Mouse (Mus musculus) G1E (cell line): ENCODE data around the gene Prox1. TPM values are rescaled to one million over a fixed set of nuclear protein-coding genes. Genes with fewer than 3 reads are reported as not detected.

Experiments
- ATAC-seq: 2 replicates; pipeline ENCODE4 v1.8.0; 2016; ENCODE audit warnings: mild to moderate bottlenecking; ENCODE audit not compliant: insufficient number of reproducible peaks, poor library complexity, low FRiP score, severe bottlenecking; ENCODE audit errors: extremely low read depth
- DNase-seq: peaks from one replicate; pipeline ENCODE4 v3.0.0; 2012; ENCODE audit warnings: low spot score
- H3K27me3 ChIP-seq: 2 replicates; pipeline ENCODE4 v1.6.1; 2012; ENCODE audit warnings: mild to moderate bottlenecking, low read length, inconsistent platforms; ENCODE audit not compliant: insufficient read depth
- H3K36me3 ChIP-seq: replicated peaks from 2 replicates; pipeline ENCODE3; 2012; ENCODE audit warnings: mild to moderate bottlenecking, inconsistent platforms
- H3K4me1 ChIP-seq: 2 replicates; pipeline ENCODE4 v1.6.1; 2012; ENCODE audit warnings: low read depth, low read length, inconsistent platforms, mixed read lengths; ENCODE audit not compliant: insufficient read depth
- H3K4me3 ChIP-seq: 2 replicates; pipeline ENCODE4 v1.5.1; 2012; ENCODE audit warnings: low read depth, mild to moderate bottlenecking, inconsistent platforms, low read length, moderate library complexity, mixed read lengths
- H3K9me3 ChIP-seq: replicated peaks from 2 replicates; pipeline ENCODE4 v1.6.1; 2012; ENCODE audit warnings: inconsistent platforms
- CTCF ChIP-seq: IDR thresholded peaks from 2 replicates; pipeline ENCODE4 v1.5.1; 2012; ENCODE audit warnings: low read depth, low read length, inconsistent platforms, mixed read lengths
- GATA1 ChIP-seq: IDR thresholded peaks from 2 replicates; pipeline ENCODE4 v1.6.1; 2012; ENCODE audit warnings: borderline replicate concordance, low read length, inconsistent platforms, mixed read lengths
- GATA2 ChIP-seq: IDR thresholded peaks from 2 replicates; pipeline ENCODE4 v1.6.1; 2012; ENCODE audit warnings: low read depth, low read length, inconsistent platforms, borderline replicate concordance
- POLR2AphosphoS5 ChIP-seq: IDR thresholded peaks from 2 replicates; pipeline ENCODE4 v1.6.1; 2012; ENCODE audit warnings: low read depth, low read length, inconsistent platforms; ENCODE audit not compliant: insufficient replicate concordance
- TAL1 ChIP-seq: conservative IDR thresholded peaks from 2 replicates; pipeline ENCODE4 v1.6.1; 2012; ENCODE audit warnings: low read depth, low read length, inconsistent platforms, mixed read lengths
- polyA plus RNA-seq: library from polyadenylated mRNA; stranded (reverse); fragments of >175 nt; gene quantifications from 2 replicates; pipeline ENCODE4 v1.2.3, GENCODE M21; 2012
- total RNA-seq, 2 experiments: library from RNA; stranded (forward) in 1 of 2; stranded (reverse) in 1 of 2; fragments of 200-1000 nt in 1 of 2; fragments of >200 nt in 1 of 2; fragmentation: Nextera tagmentation in 1 of 2; gene quantifications; 2 replicates each; pipeline ENCODE4 v1.2.3; 2014 to 2017

Gene Prox1
- total and polyA plus RNA-seq, 3 experiments: 0.05 TPM; not detected in 2

DNA sequence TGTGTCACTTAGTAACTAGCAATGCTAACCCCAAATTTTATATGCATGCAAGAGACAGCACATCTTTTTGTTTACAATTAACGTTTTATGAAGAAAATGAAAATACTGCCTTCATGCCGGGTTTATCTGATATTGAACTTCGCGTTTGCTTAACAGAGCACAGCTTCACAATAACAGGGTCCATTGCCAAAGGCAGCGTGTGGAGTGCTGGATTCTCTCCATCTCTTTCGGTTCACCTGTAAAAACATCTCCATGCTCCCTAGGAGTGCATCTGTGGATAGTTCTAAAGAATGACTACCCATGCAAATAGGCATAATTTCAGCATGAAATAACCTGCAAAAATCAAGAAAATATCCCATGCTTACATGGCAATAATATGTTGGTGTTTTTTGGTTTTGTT, 7.0 kb downstream of the Prox1 start:
- no peak overlapping the region for H3K4me3 ChIP-seq
- DNase-seq (no peak), ATAC-seq (no peak)
- no peaks in the 10 kb centered on the region for H3K36me3 ChIP-seq
- TF ChIP-seq CTCF: no peak
- TF ChIP-seq TAL1: no peak
- peaks cover 47% of the 10 kb centered on the region for H3K9me3 ChIP-seq
- no peaks in the 10 kb centered on the region for H3K27me3 ChIP-seq
- H3K4me1 ChIP-seq: no peaks in the 10 kb centered on the region

DNA sequence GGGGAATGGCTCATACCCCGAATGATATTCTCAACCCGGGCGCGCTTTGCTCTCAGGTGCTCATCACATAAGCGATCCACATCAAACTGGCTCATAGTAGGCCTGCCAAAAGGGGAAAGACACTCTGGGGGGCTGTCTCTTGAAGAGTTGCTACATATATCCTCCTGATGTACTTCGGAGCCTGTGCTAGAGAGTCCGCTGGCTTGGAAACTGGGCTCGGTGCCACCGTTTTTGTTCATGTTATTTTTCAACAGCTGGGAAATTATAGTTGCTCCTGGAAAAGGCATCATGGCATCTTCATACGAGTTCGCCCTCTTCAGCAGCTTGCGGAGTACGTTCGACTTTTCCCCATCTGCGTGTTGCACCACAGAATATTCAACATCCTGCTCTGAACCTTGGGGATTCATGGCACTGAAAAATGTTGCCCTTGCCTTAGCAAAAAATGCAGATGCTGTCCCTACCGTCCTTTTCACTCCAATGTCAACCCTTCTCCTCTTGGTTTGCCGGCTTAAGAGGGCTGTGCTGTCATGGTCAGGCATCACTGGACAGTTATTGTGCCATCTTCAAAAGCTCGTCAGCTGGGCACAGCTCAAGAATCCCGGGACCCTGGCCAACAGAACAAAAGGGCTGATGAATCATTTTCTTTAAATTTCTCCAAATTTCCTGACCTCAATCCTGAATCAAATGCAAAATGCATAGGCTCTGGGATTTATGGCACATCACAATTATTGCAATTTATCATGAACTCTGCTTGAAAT, 8.6 kb downstream of the Prox1 start:
- TF ChIP-seq TAL1 (no peak), GATA1 (no peak), GATA2 (no peak), CTCF (no peak), POLR2AphosphoS5 (no peak)
- DNase-seq (no peak), ATAC-seq (no peak)
- Histone ChIP-seq H3K9me3 (peaks cover 48% of the 10 kb centered on the region), H3K27me3 (no peaks in the 10 kb centered on the region), H3K4me3 (no peak overlapping the region), H3K4me1 (no peaks in the 10 kb centered on the region), H3K36me3 (no peaks in the 10 kb centered on the region)

DNA sequence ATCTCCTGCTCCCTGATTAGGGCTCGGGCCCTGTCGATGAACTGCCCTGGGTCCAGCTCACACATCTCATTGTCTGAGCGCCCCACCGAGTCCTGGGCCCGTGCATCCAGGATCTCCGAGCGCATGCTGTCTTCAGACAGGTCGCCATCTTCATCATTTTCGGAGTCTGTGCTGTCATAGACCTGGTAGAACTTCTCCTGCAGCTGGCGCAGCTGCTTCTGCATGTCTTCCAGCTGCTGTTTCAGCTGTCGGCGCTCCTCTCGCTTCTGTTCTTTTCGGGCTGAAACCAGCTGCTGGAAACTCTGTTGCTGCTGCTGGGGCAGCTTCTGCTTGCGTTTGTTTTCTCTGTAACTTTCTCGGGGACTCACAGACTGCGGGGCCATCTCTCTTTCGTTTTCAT, 9.2 kb downstream of the Prox1 start:
- no peak for TF ChIP-seq GATA1
- ATAC-seq: no peak
- DNase-seq: no peak
- Histone ChIP-seq H3K4me3 (no peak overlapping the region; the same call in 1 of the 2 replicates), H3K27me3 (no peaks in the 10 kb centered on the region), H3K4me1 (no peaks in the 10 kb centered on the region), H3K36me3 (no peaks in the 10 kb centered on the region), H3K9me3 (peaks cover 49% of the 10 kb centered on the region)

DNA sequence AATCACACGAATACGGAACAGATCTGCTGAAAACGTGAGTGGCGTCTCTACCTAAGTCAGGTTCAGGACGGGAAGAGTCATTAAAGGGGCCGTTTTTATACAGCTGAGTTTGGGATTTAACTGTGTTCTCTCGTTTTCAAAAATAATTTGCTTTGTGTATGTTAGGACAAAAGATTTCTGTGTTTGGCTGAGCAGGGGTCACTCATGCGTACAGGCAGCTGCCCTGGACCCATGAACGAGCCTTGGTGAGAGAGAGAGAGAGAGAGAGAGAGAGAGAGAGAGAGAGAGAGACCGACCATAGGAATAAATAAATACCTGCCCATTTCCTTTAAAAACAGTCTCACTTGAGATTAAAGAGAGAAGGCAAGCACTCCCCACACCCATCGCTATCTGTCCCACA, 11.1 kb downstream of the Prox1 start:
- ATAC-seq: no peak
- TF ChIP-seq GATA2 (no peak), POLR2AphosphoS5 (no peak), GATA1 (no peak), CTCF (no peak), TAL1 (no peak)
- Histone ChIP-seq H3K4me3 (no peak overlapping the region), H3K36me3 (no peaks in the 10 kb centered on the region), H3K9me3 (peaks cover 48% of the 10 kb centered on the region), H3K27me3 (no peaks in the 10 kb centered on the region), H3K4me1 (no peaks in the 10 kb centered on the region)
- DNase-seq: no peak

DNA sequence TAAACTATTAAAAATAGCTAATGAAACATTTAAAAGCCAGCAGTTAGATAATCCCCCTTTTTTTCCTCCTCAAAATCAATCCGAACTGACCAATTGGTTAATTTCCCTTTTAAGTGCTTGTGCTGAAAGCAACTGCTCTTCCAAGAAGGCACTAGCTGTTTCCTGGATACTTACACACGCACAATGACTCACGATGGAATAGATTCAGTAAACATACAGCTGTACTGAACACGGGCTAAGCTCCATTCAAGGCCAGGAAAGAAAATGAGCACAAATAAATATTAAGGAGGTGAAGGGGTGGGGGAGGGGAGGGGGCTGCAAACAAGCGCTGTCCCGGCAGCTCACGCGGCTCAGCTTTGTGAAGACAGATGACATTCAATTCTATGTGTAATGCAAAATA, 14.8 kb downstream of the Prox1 start:
- Histone ChIP-seq H3K4me3 (no peak overlapping the region), H3K9me3 (peaks cover 51% of the 10 kb centered on the region), H3K36me3 (no peaks in the 10 kb centered on the region), H3K4me1 (no peaks in the 10 kb centered on the region), H3K27me3 (no peaks in the 10 kb centered on the region)
- DNase-seq (no peak), ATAC-seq (no peak)
- TF ChIP-seq TAL1 (no peak), GATA2 (no peak), CTCF (no peak)

DNA sequence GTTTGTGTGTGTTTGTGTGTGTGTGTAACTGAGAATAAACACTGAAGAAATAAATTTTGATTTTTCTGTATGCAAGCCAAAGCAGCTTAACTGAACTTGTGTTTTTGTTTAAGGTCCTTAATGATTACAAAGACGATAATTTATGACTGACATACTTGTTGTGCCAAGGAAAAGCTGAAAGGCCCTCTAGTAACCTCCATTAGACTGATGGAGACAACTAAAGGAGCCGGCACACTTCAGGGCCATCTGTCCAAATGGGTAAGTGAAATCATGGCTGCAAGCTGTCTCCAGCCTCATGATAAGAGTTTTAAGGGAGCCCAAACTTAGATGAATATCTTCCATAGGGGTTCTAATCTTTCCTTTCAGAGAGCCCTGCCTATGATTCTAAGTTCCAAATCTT, 15.5 kb downstream of the Prox1 start:
- TF ChIP-seq GATA2 (no peak), TAL1 (no peak), POLR2AphosphoS5 (no peak), GATA1 (no peak)

DNA sequence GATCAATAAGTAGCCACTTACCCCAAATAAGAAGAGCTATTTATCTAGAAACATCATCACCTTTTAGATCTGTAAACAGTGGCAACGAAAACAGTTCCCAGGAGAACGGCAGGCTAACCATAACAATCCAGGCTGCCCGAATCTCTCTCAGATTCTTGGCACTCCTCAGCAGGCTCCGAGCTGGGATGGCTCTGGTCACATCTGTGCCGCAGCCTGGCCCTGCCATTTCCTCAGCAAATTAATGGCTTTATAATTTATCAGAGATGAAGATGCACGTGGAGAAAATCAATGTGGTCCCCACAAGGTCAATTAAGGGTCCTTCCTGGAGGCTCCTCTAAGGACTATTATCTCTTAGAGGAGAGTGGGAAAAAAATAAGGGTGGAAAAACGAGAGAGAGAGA, 16.2 kb downstream of the Prox1 start:
- no peak for TF ChIP-seq GATA2
- no peak for TF ChIP-seq GATA1
- no peak for TF ChIP-seq TAL1
- TF ChIP-seq CTCF: no peak
- no peak for TF ChIP-seq POLR2AphosphoS5
- no peak for ATAC-seq
- Histone ChIP-seq H3K36me3 (no peaks in the 10 kb centered on the region), H3K4me1 (no peaks in the 10 kb centered on the region), H3K4me3 (no peak overlapping the region), H3K9me3 (peaks cover 56% of the 10 kb centered on the region), H3K27me3 (no peaks in the 10 kb centered on the region)
- DNase-seq: no peak

More for the DNA sequence above, 15.5 kb downstream of the Prox1 start:
- Histone ChIP-seq H3K9me3 (peaks cover 51% of the 10 kb centered on the region), H3K36me3 (no peaks in the 10 kb centered on the region), H3K4me3 (no peak overlapping the region), H3K27me3 (no peaks in the 10 kb centered on the region), H3K4me1 (no peaks in the 10 kb centered on the region)
- DNase-seq: no peak
- no peak for ATAC-seq
